Mouse (Mus musculus): ENCODE data around the gene Nipal1. TPM values are rescaled to one million over a fixed set of nuclear protein-coding genes. Genes with fewer than 3 reads are reported as not detected.

Gene Nipal1
- total and polyA plus RNA-seq, 3 experiments: not detected

DNA sequence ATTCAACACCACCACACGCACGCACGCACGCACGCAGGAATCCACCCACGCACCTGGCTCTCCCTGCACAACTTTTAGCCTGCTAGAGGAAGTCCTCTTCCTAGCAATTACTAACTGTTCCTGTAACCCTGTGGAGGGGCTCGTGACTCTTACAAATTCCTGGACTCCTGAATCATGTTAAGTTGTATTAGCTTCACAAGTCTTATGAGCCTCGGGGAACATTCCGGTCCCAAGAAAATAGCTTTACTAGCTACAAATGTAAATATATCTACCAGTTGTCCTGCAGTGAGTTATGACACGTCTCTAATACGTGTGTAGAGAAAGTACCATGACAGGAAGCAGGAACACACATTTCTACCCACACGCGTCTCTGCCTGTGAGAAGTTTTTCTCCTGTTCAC, 61.9 kb downstream of the Nipal1 start:
- Histone ChIP-seq H3K9ac (ENCODE audit: insufficient read depth, low read depth) (no peak overlapping the region), H3K4me2 (ENCODE audit: insufficient read depth, low read depth, poor library complexity, severe bottlenecking) (no peak overlapping the region), H3K79me2 (replicated peaks; ENCODE audit: control insufficient read depth, extremely low read depth, insufficient read depth, poor library complexity, severe bottlenecking) (no peaks in the 10 kb centered on the region), H3K4me1 (ENCODE audit: control insufficient read depth in 1 of 2, insufficient read depth in 2 of 2) (no peaks in the 10 kb centered on the region), H3K4me3 (replicated peaks in 1 of 3; ENCODE audit: low read depth in 2 of 3, low read length in 2 of 3, poor library complexity in 1 of 3) (no peak overlapping the region), H3K27ac (ENCODE audit: insufficient read depth, low read depth) (no peak overlapping the region), H3K36me3 (replicated peaks in 1 of 2; ENCODE audit: control insufficient read depth in 1 of 2, insufficient read depth in 1 of 2, low read length in 1 of 2) (no peaks in the 10 kb centered on the region), H3K9me3 (replicated peaks; ENCODE audit: low read length) (peaks cover 3% of the 10 kb centered on the region), H3K27me3 (replicated peaks) (no peaks in the 10 kb centered on the region)
- dilution Hi-C loops (cut with MboI; ENCODE audit: extremely low pct_ligation_motif_present, extremely low pct_unique_long_range_greater_than_20kb, low sequenced_read_pairs) (no loop called here), in situ Hi-C loops (cut with MboI; ENCODE audit: low pct_ligation_motif_present, low pct_unique_long_range_greater_than_20kb, low sequenced_read_pairs) (loop anchor here (25.0 kb wide), 1 partner anchor 372 kb away; no protein-coding TSS in a partner anchor)
- TF ChIP-seq JUND (conservative IDR thresholded peaks at IDR 0.05; ENCODE audit: low read depth, low read length): no peak
- TF ChIP-seq PAX5 (IDR thresholded peaks at IDR 0.05; ENCODE audit: low read length): no peak
- TF ChIP-seq EP300 (IDR thresholded peaks at IDR 0.05; ENCODE audit: low read length): no peak
- TF ChIP-seq POLR2AphosphoS2 (IDR thresholded peaks at IDR 0.05; ENCODE audit: low read depth, low read length): no peak
- TF ChIP-seq USF1 (IDR thresholded peaks at IDR 0.05; ENCODE audit: low read depth, low read length): no peak
- TF ChIP-seq CHD1 (IDR thresholded peaks at IDR 0.05; ENCODE audit: low read depth, low read length): no peak
- no peak for TF ChIP-seq RAD21 (IDR thresholded peaks at IDR 0.05; ENCODE audit: low read depth, low read length)
- TF ChIP-seq IRF4 (IDR thresholded peaks at IDR 0.05; ENCODE audit: low read depth, low read length): no peak
- no peak for TF ChIP-seq MAX (IDR thresholded peaks at IDR 0.05; ENCODE audit: low read length)
- no peak for TF ChIP-seq ZNF384 (IDR thresholded peaks at IDR 0.05; ENCODE audit: low read depth, low read length)
- TF ChIP-seq ETS1 (conservative IDR thresholded peaks at IDR 0.05; ENCODE audit: low read depth, low read length): no peak
- no peak for TF ChIP-seq NRF1 (IDR thresholded peaks at IDR 0.05; ENCODE audit: low read depth, low read length)
- TF ChIP-seq HCFC1 (IDR thresholded peaks at IDR 0.05; ENCODE audit: low read depth, low read length): no peak
- no peak for TF ChIP-seq ZMIZ1 (IDR thresholded peaks at IDR 0.05; ENCODE audit: low read depth, low read length)
- TF ChIP-seq ZC3H11A (IDR thresholded peaks at IDR 0.05; ENCODE audit: low read depth, low read length): no peak
- no peak for DNase-seq (ENCODE audit: extremely low read depth)

- TF ChIP-seq CHD1 (IDR thresholded peaks at IDR 0.05; ENCODE audit: low read depth, low read length) (no peak), TBP (conservative IDR thresholded peaks at IDR 0.05; ENCODE audit: low read depth, low read length) (no peak)
- in situ Hi-C loops (cut with MboI; ENCODE audit: low pct_ligation_motif_present, low pct_unique_long_range_greater_than_20kb, low sequenced_read_pairs) (loop anchor here (25.0 kb wide), 1 partner anchor 373 kb away; no protein-coding TSS in a partner anchor), dilution Hi-C loops (cut with MboI; ENCODE audit: extremely low pct_ligation_motif_present, extremely low pct_unique_long_range_greater_than_20kb, low sequenced_read_pairs) (no loop called here)
- no peaks in the 10 kb centered on the region for H3K36me3 ChIP-seq (replicated peaks in 1 of 2; ENCODE audit: control insufficient read depth in 1 of 2, insufficient read depth in 1 of 2, low read length in 1 of 2)
- H3K27me3 ChIP-seq (replicated peaks): no peaks in the 10 kb centered on the region
- no peak overlapping the region for H3K4me3 ChIP-seq (replicated peaks in 1 of 3; ENCODE audit: low read depth in 2 of 3, low read length in 2 of 3, poor library complexity in 1 of 3)
- DNase-seq (ENCODE audit: extremely low read depth): no peak
- H3K79me2 ChIP-seq (replicated peaks; ENCODE audit: control insufficient read depth, extremely low read depth, insufficient read depth, poor library complexity, severe bottlenecking): no peaks in the 10 kb centered on the region
- peaks cover 3% of the 10 kb centered on the region for H3K9me3 ChIP-seq (replicated peaks; ENCODE audit: low read length)
- no peak overlapping the region for H3K27ac ChIP-seq (ENCODE audit: insufficient read depth, low read depth)
- no peaks in the 10 kb centered on the region for H3K4me1 ChIP-seq (ENCODE audit: control insufficient read depth in 1 of 2, insufficient read depth in 2 of 2)
- no peak overlapping the region for H3K4me2 ChIP-seq (ENCODE audit: insufficient read depth, low read depth, poor library complexity, severe bottlenecking)
- no peak overlapping the region for H3K9ac ChIP-seq (ENCODE audit: insufficient read depth, low read depth)
Measured at GRCm38 (mm10) chr5:72709976-72710375, 62.4 kb downstream of the Nipal1 start.

Data from CH12.LX (cell line).